Mouse (Mus musculus) gastrocnemius, adult 18-20 months (tissue): Measurements from ENCODE around the gene Lima1. TPM values are rescaled to one million over a fixed set of nuclear protein-coding genes. Genes with fewer than 3 reads are reported as not detected.
"Not testable (repeated sequence)": the region's sequence is repeated elsewhere in the genome, so short reads cannot be mapped to it uniquely, and the experiment has no call there.

Source experiments
- DNase-seq: peaks from one replicate; pipeline ENCODE4 v3.0.0; 2021; ENCODE audit warnings: low spot score
- total RNA-seq, 2 experiments: library from RNA; stranded (reverse); gene quantifications; 2 replicates each; pipeline ENCODE4 v1.2.3; 2021

Lima1 gene
- total RNA-seq, 2 experiments from 2014 or later: 5.6 to 11.2 TPM

GRCm38 (mm10) chr15:99835191-99835590 is 40.1 kb downstream of the Lima1 start:
- no peak for DNase-seq

DNA sequence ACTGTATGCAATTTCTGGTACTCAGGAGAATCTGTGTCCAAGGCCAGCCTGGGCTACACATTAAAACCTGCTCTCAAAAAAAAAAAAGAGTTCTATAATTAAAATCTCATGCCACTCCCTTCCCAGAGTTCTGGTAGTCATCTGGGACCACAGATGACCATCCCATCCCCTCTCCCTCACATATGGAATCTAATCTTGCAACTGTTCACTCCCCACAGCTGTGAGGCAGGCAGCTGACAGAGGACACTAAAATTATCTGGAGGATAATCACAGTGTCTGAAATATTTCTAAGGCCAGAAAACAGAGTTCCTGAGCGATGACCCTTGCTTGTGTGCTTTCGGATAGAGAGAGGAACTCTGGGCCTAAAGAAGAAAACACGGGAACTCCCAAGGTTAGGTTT is 40.6 kb downstream of the Lima1 start:
- no peak for DNase-seq

GRCm38 (mm10) chr15:99833648-99834454 is 41.4 kb downstream of the Lima1 start:
- DNase-seq: no peak

DNA sequence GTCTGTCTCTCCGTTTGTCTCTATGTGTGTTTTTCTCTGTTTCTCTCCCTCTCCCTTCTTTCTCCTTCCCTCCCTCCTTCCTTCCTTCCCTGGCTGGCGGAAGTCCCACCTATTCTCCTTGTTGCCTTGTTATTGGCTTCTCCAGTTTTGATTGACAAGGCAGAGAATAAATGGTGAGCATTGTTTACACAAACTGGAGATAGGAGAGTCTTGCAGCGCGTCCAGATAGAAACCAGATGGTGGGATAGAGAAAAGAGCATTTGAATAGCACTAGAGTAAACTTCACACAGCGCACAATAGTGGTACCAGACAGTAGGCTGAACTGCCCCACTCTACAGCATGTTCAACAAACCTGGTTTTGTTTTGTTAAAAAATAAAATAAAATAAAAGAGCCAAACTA is 43.7 kb downstream of the Lima1 start:
- DNase-seq: no peak

- no peak for DNase-seq
These were observed 47.2 kb downstream of the Lima1 start for GRCm38 (mm10) chr15:99828061-99828460.

GRCm38 (mm10) chr15:99826210-99826888 is 48.9 kb downstream of the Lima1 start:
- DNase-seq: no peak

- peak; percentile 55 for DNase-seq
These were observed 50.0 kb downstream of the Lima1 start for GRCm38 (mm10) chr15:99825211-99825610.

DNA sequence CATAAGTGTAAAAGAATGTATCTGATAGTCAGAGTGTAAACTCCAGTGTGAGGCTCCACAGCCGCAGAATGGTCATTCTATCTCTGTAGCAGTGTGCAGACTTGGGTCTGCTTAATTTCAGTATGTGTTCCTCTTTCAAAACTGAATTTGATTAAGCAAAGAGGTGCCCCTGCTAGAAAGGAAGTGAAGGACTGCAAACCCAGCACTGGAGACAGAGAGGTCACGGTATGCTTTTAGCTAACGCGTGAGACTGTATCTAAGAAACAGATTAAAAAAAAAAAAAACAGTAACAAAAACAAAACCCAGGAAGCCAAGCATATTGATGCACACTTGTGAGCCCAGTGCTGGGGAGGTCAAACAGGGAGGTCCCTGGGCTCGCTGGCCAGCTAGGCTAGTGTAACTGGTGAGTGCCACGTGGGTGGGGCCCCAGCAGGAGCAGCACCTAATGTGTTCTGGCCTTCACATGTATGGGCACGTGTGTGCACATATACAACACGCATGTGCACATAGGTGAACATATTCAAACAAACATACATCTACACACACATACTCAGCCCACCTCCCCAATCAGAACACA is 51.8 kb downstream of the Lima1 start:
- no peak for DNase-seq

GRCm38 (mm10) chr15:99822501-99822900 is 52.8 kb downstream of the Lima1 start:
- DNase-seq: not testable (repeated sequence)

- DNase-seq: peak; percentile 57
These were observed 55.5 kb downstream of the Lima1 start for GRCm38 (mm10) chr15:99819621-99820279.

DNA sequence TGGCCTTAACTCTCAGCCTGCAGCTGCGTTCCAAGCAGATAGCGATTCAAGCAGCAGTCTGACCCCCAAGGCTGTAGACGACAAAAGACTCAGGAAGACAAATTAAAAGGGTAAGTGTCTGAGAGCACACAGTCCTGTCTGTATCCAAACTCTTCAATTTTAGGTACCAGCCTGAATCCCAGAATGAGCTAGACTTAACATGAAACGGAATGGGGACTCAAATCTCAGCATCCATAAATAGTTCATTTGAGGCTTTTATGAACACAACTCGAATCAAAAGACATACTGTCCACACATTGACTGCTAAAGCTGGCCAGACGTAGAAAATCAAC is 56.2 kb downstream of the Lima1 start:
- DNase-seq: no peak

- DNase-seq: peak; percentile 69
These were observed 56.7 kb downstream of the Lima1 start for GRCm38 (mm10) chr15:99818321-99819108.

DNA sequence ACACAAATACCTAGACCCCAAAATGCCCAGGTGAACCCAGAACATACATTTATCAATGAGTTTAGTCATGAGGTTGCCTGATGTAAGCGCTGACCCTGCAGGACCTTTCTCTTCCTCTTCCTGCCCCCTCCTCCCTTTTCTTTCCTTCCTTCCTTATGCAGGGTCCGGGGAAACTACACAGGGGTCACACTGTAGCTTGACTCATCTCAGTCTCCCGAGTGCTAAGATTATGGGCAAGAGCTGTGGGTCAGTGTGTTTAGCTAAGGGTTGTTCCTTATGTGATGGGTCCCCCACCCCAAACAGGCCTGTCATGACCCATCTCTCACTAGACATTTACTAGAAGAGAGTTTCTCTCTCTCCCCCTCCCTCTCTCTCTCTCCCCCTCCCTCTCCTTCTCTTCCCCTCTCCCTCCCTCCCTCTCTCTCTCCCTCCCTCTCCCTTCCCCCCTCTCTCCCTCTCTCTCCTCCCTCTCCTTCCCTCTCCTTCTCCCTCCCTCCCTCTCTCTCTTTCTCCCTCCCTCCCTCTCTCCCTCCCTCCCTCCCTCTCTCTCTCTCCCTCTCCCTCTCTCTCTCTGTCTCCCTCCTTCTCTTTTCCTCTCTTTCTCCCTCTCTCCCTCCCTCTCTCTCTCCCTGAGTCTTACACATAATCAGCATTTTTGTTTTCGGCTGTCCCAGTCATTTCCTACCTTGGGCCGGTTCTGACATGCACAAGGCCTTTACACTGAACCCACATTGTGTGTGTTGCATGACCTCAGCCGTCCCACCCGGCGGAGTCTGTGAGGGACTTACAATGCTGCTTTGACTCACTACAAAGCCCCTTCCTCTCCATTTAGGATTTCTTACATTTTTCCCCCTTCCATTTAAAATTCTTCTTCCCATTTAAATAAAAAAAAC is 57.7 kb downstream of the Lima1 start:
- DNase-seq: no peak

- DNase-seq: no peak
These were observed 59.3 kb downstream of the Lima1 start for GRCm38 (mm10) chr15:99815999-99816398.

GRCm38 (mm10) chr15:99814554-99815260 is 60.5 kb downstream of the Lima1 start:
- DNase-seq: peak; percentile 28

GRCm38 (mm10) chr15:99813639-99814038 is 61.6 kb downstream of the Lima1 start:
- no peak for DNase-seq

DNA sequence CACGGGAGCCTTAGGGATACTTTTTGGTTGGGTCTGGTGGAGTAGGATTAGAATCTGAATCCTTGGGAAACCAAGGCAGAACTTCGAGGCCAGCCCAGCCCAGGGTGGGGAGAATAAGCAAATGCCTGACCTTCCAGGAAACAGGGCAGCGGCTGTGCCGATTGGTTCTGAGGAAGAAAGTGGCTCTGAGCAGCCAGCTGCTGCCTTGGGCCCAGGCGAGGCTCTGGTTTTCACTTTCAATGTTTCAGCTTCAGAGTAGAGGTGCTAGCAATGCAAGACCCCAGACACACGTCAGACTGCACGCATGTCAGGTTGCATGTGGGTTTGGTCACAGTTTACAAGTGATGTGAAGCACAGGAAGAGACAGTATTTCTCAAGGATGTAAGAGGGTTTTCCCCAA is 63.2 kb downstream of the Lima1 start:
- DNase-seq: no peak

- no peak for DNase-seq
These were observed 67.2 kb downstream of the Lima1 start for GRCm38 (mm10) chr15:99807776-99808735.
